Mouse (Mus musculus): ENCODE results near the gene Sorbs2. TPM values are rescaled to one million over a fixed set of nuclear protein-coding genes. Genes with fewer than 3 reads are reported as not detected.
"Not testable (repeated sequence)": the region's sequence is repeated elsewhere in the genome, so short reads cannot be mapped to it uniquely, and the experiment has no call there.

Gene Sorbs2
- polyA plus RNA-seq, 1 experiment from 2014 or later: 43.2 TPM

DNA sequence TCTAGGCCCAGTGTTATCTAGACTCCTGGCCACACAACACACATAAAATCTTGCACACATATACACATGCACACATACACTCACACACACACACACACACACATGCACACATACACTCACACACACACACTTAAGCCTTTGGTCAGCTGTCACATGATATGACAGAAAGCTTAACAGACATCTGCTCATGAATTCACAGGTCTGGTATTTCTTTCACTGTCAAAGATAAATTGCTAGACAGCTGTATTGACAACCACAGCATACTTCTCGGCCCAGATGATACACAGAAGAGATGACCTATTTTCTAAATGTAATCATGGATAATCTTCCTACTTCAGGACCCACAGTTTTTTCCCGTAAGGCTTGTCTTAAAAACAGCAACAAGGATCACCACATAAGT lies 326.3 kb downstream of the Sorbs2 start:
- H3K27me3 ChIP-seq: no peaks in the 10 kb centered on the region
- H3K4me2 ChIP-seq: no peak overlapping the region
- WGBS: 85% methylated on average over 2 of the region's 2 CpGs
- no peak for ATAC-seq (replicated peaks; ENCODE audit: low FRiP score)
- no peaks in the 10 kb centered on the region for H3K9me3 ChIP-seq (replicated peaks)
- H3K27ac ChIP-seq: no peak overlapping the region
- no peaks in the 10 kb centered on the region for H3K36me3 ChIP-seq
- no peak overlapping the region for H3K4me3 ChIP-seq (replicated peaks)
- H3K4me1 ChIP-seq: no peaks in the 10 kb centered on the region
- H3K9ac ChIP-seq: no peak overlapping the region

DNA sequence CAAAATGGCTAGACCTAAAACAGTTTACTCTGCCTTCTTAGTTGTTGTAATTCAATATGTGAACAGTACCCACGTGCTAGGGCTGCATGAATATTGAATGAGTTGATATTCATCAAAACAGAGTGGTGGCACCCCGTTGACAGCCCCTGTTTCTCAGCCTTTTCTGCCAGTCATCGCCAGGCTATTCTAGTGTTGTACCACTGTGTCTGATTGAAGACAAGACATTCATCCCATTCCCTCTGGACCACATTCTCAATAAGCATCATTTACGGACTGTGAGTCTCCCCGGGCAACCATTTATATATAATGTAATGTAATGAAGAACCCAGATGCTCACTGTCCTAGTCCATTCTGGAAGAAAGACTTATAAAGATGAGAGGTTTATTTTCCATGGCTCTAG lies 335.7 kb downstream of the Sorbs2 start:
- Histone ChIP-seq H3K4me2 (no peak overlapping the region), H3K27me3 (no peaks in the 10 kb centered on the region), H3K9me3 (replicated peaks) (no peaks in the 10 kb centered on the region), H3K27ac (no peak overlapping the region), H3K9ac (no peak overlapping the region), H3K4me3 (replicated peaks) (no peak overlapping the region), H3K4me1 (peaks cover 18% of the 10 kb centered on the region), H3K36me3 (no peaks in the 10 kb centered on the region)
- ATAC-seq (replicated peaks; ENCODE audit: low FRiP score): no peak
- WGBS: 86% methylated on average over 5 of the region's 5 CpGs

DNA sequence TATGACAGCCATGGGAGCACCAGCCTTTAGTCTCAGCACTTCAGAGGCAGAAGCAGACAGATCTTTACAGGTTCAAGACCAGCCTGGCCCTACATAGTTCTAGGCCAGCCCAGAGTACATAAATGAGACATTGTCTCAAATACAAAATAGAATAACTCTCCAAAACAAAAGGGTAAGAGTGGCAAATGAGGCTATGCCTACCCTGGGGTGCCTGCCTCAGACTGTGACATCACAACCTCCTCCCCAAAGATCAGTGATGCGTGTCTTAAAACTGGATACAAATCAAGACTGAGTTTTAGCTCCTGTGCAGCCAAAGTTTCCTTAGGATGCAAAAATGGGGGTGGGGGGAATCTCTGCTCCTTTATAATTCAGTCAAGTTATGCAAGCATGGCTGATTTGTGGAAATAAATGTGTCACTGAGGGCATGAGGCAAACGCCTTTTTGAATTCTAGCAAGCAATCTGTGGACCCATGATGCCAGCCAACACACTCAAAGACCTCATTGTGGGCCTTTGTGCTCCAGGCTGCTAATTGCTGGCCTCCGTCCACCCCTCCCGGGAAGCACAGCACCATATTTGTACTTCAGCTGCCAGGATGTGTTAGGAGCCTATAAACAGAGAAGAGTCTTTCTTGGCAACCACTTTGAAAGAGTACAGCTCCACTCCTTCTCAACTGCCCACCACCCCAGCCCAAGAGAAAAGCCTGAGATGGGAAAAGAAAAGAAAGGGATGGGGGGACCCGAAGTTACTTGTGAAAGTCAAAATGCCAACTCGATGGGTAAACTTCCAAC lies 336.7 kb downstream of the Sorbs2 start:
- Histone ChIP-seq H3K27ac (no peak overlapping the region), H3K4me2 (no peak overlapping the region), H3K9me3 (replicated peaks) (no peaks in the 10 kb centered on the region), H3K27me3 (no peaks in the 10 kb centered on the region), H3K36me3 (no peaks in the 10 kb centered on the region), H3K9ac (no peak overlapping the region), H3K4me1 (peaks cover 18% of the 10 kb centered on the region), H3K4me3 (replicated peaks) (no peak overlapping the region)
- 73% methylated on average over 6 of the region's 6 CpGs for WGBS
- no peak for ATAC-seq (replicated peaks; ENCODE audit: low FRiP score)

DNA sequence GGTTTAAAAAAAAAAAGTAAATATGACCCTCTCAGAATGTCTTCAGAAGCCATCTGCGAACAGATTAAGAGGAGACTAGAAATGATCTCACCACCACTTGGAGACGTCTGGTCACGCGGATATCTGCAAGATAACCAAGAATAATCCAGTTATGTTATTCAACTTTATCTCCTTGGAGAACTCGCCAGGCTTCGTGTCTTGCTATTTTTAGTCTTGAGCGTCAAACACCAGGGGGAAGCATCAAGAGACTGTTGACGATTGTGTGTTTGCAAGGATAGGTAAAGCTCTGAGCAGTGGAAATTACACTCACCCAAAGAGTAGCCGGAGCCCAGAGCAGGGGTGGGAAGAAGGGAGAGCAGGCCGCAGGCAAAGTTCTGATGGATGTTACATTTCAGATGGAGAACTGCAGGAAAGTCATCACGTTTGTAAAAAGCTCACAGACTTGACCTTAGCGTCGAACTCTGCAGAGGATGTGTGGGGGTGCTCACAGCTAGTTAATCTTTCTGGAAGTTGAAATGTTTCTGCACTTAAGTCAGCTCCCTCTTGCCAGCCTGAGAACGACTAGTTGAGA lies 337.4 kb downstream of the Sorbs2 start:
- peak overlapping the region; percentile 33 for H3K4me2 ChIP-seq
- H3K4me1 ChIP-seq: peaks cover 18% of the 10 kb centered on the region
- no peaks in the 10 kb centered on the region for H3K27me3 ChIP-seq

DNA sequence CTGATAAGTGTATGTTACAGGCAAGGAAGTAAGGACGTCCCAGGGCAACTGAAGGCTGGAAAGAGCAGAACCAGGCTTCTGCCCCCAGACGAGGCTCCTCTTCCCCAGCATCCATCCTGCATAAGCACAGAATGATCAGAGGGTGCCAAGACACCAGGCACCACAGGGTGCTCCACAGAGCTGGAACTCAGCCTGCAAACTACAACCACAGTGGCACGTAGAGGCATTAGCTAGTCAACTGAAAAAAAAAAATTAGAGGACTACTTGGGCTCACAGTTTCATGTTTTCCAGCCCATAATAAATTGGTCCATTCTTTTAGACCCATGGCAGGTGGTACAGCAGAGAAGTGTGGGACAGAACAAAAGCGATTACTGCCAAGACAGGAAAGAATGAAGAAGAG lies 338.3 kb downstream of the Sorbs2 start:
- no peaks in the 10 kb centered on the region for H3K9me3 ChIP-seq (replicated peaks)
- no peak overlapping the region for H3K4me2 ChIP-seq
- no peak overlapping the region for H3K27ac ChIP-seq
- no peaks in the 10 kb centered on the region for H3K36me3 ChIP-seq
- no peaks in the 10 kb centered on the region for H3K27me3 ChIP-seq
- no peak for ATAC-seq (replicated peaks; ENCODE audit: low FRiP score)
- no peak overlapping the region for H3K4me3 ChIP-seq (replicated peaks)
- no peak overlapping the region for H3K9ac ChIP-seq
- peaks cover 18% of the 10 kb centered on the region for H3K4me1 ChIP-seq
- 68% methylated on average over 4 of the region's 4 CpGs for WGBS

More for the DNA sequence above, 337.4 kb downstream of the Sorbs2 start:
- H3K36me3 ChIP-seq: no peaks in the 10 kb centered on the region
- 41% methylated on average over 14 of the region's 14 CpGs for WGBS
- peak overlapping the region; percentile 29; the same call in 1 of the 2 replicates for H3K27ac ChIP-seq
- no peak overlapping the region for H3K9ac ChIP-seq
- H3K9me3 ChIP-seq (replicated peaks): no peaks in the 10 kb centered on the region
- H3K4me3 ChIP-seq (replicated peaks): no peak overlapping the region
- ATAC-seq (replicated peaks; ENCODE audit: low FRiP score): peak; percentile 62; the same call in 1 of the 2 replicates

DNA sequence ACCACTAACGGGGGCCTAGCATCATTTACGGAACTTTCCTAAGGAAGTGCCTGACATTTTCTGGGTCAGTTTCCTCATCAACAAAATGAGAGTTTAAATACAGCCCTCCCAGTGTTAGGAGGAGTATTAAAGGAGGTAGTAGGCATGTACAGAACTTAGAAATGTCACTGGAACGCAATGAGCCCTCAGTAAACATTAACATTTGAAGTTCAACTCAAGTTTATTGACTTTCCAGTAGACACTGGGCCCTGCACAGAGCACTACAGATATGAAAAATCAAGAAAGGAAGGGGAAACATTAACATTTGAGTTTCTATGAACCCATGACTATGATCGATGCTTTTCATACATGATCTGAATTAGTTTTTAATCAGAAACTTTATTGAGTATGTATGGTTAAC lies 347.5 kb downstream of the Sorbs2 start:
- Histone ChIP-seq H3K4me2 (no peak overlapping the region), H3K27ac (no peak overlapping the region), H3K4me1 (peaks cover 18% of the 10 kb centered on the region), H3K9ac (no peak overlapping the region), H3K9me3 (replicated peaks) (no peaks in the 10 kb centered on the region), H3K4me3 (replicated peaks) (no peak overlapping the region), H3K36me3 (no peaks in the 10 kb centered on the region), H3K27me3 (no peaks in the 10 kb centered on the region)
- no peak for ATAC-seq (replicated peaks; ENCODE audit: low FRiP score)
- WGBS: 90% methylated on average over 4 of the region's 4 CpGs

DNA sequence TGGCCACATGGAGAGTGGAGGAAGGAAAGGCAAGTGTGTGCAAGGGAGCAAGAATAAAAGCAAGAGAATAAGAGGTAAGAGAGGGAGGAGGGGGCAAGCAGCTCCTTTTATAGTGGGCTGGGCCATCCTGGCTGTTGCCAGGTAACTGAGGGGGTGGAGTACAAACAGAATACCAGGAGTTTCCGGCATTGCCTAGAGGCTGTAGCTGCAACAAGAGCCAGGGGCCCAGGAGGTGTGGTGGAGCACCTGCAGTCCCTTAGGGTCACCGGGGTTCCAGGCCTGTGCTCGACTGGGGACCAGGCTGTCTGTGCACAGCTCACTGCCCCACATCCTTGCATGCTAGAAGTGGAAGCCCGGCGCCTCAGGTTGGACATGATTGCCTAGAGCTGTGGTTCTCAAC lies 350.1 kb downstream of the Sorbs2 start:
- Histone ChIP-seq H3K9me3 (replicated peaks) (no peaks in the 10 kb centered on the region), H3K4me2 (no peak overlapping the region), H3K36me3 (no peaks in the 10 kb centered on the region), H3K4me1 (peaks cover 18% of the 10 kb centered on the region), H3K27me3 (no peaks in the 10 kb centered on the region), H3K27ac (0 out of 2 replicates have a peak overlapping the region, but pooled peaks have one; percentile 10), H3K4me3 (replicated peaks) (no peak overlapping the region), H3K9ac (no peak overlapping the region)
- peak; percentile 72 for ATAC-seq (replicated peaks; ENCODE audit: low FRiP score)
- WGBS: 24% methylated on average over 5 of the region's 5 CpGs

DNA sequence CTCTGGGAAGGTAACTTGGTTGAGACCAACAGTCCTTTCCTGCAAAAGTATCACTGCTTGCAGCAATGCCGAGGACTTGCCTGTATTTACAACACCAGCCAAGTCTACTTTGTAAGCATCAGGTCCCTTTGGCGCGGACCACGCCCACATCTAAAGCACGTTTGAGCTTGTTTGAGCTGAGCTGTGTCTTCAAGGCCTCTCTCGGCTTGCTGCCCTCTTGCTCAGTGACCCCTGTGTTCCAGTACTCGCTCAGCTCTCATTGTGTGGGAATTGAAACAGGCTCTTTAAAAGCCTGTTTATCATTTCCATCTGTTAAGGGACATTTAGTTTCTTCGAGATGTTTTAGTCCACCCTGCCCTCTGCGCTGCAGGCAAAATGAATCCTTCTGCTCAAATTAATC lies 350.8 kb downstream of the Sorbs2 start:
- H3K9me3 ChIP-seq (replicated peaks): no peaks in the 10 kb centered on the region
- peak; percentile 67; the same call in 1 of the 2 replicates for ATAC-seq (replicated peaks; ENCODE audit: low FRiP score)
- H3K27me3 ChIP-seq: no peaks in the 10 kb centered on the region
- H3K4me3 ChIP-seq (replicated peaks): no peak overlapping the region
- H3K36me3 ChIP-seq: no peaks in the 10 kb centered on the region
- no peak overlapping the region for H3K4me2 ChIP-seq
- H3K27ac ChIP-seq: no peak overlapping the region
- WGBS: 24% methylated on average over 9 of the region's 9 CpGs
- H3K9ac ChIP-seq: no peak overlapping the region
- peaks cover 18% of the 10 kb centered on the region for H3K4me1 ChIP-seq

DNA sequence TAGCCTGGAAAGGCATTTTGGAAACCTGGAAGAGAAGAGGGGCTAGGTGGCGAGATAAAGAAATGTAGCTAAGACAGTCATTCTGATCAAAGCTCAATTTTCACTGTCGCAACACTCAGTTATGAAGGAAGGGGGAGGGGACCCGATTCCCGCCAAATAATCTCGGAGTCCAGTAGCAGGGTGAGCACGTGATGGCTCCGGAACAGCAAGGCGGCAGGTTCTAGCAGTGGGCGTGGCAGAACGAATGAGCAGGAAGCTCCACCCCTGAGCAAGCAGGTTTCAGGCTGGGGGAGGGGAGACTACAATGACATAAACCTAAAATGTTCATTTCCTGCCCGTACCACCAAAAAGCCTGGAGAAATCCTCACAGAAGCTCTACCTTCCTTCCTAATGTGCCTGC lies 364.0 kb downstream of the Sorbs2 start:
- H3K9ac ChIP-seq; H3K36me3 ChIP-seq; H3K4me3 ChIP-seq (replicated peaks); ATAC-seq (replicated peaks; ENCODE audit: low FRiP score); H3K27me3 ChIP-seq; H3K9me3 ChIP-seq (replicated peaks): not testable (repeated sequence)
- Histone ChIP-seq H3K27ac (peak overlapping the region; percentile 75), H3K4me1 (peaks cover 24% of the 10 kb centered on the region), H3K4me2 (0 out of 2 replicates have a peak overlapping the region, but pooled peaks have one; percentile 12)
- WGBS: 66% methylated on average over 11 of the region's 11 CpGs

DNA sequence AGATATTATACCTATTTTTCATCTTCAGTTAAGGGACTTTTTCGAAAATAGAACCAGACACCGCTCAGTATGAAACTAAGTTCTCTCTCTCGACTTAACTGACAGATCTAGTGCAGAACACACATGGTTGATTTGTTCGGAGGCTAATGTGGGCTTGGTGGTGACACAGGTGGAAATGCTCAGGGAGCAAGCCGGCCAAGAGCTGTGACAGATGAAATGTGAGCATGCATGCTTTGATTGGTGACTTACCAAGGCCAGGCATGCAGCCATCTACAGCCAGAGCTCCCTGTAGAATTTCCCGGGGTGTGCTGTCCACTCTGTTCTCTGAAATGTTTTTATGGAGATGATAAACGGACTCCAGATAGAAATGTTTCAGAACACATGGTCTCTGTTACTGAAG lies 364.5 kb downstream of the Sorbs2 start:
- Histone ChIP-seq H3K9ac (no peak overlapping the region), H3K4me3 (replicated peaks) (no peak overlapping the region), H3K9me3 (replicated peaks) (no peaks in the 10 kb centered on the region), H3K27ac (peak overlapping the region; percentile 75), H3K4me2 (0 out of 2 replicates have a peak overlapping the region, but pooled peaks have one; percentile 12), H3K36me3 (no peaks in the 10 kb centered on the region), H3K4me1 (peaks cover 24% of the 10 kb centered on the region), H3K27me3 (no peaks in the 10 kb centered on the region)
- 32% methylated on average over 7 of the region's 7 CpGs for WGBS
- peak; percentile 86 for ATAC-seq (replicated peaks; ENCODE audit: low FRiP score)

DNA sequence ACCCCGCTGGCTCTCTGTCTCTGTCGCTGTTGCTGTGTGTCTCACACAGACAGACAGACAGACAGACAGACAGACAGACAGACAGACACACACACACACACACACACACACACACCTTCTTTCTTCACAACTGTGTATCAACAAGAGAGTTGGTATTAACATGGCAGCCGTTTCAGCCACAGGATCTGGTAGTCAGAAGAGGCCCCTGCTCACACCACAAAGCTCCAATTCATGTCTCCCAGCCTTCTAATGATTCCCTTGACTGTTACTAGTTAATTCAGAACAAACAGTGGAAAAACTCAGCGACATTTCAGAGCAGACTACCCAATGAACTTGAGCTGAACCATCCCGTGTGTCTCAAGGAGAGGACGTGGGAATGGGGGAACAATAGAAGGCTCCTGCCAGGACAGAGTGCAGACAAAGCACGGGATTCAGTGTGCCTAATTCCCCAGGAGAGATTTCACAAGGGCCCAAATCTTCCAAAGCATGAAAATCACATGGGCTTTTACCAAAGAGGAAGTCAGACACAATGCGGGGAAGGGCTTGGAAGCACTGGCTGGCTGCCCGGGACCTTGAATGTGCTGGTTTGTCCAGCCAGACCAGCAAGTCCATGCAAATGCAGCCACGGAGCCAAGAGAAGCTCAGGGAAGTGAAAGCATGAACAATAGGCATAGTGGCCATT lies 367.5 kb downstream of the Sorbs2 start:
- WGBS: 46% methylated on average over 10 of the region's 10 CpGs
- Histone ChIP-seq H3K4me2 (no peak overlapping the region), H3K9me3 (replicated peaks) (no peaks in the 10 kb centered on the region), H3K9ac (no peak overlapping the region), H3K4me3 (replicated peaks) (no peak overlapping the region), H3K4me1 (peaks cover 24% of the 10 kb centered on the region), H3K27ac (peak overlapping the region; percentile 73), H3K36me3 (no peaks in the 10 kb centered on the region), H3K27me3 (no peaks in the 10 kb centered on the region)
- ATAC-seq (replicated peaks; ENCODE audit: low FRiP score): peak; percentile 69

DNA sequence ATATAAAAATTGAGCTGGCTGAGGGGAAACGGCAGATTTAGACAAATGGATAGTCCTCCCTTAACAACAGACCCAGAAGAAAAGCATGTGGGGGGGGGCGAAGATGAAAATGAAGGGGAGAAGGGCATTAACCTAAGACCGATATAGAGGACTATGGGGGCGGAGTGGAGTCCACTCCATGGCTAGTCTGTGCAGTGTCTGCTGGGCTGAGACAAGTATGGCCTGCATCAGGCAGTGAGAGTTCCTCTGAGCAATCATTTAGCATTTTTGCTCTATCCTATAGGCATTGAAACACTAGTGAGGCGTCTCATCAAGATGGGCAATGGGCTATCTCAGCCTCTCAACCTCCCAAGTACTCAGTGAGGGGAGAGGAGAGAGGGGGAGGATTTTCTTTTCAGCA lies 368.8 kb downstream of the Sorbs2 start:
- Histone ChIP-seq H3K27me3 (no peaks in the 10 kb centered on the region), H3K36me3 (no peaks in the 10 kb centered on the region), H3K9me3 (replicated peaks) (no peaks in the 10 kb centered on the region), H3K4me1 (peaks cover 24% of the 10 kb centered on the region), H3K4me2 (no peak overlapping the region), H3K27ac (no peak overlapping the region), H3K4me3 (replicated peaks) (no peak overlapping the region), H3K9ac (no peak overlapping the region)
- 84% methylated on average over 5 of the region's 5 CpGs for WGBS
- ATAC-seq (replicated peaks; ENCODE audit: low FRiP score): no peak
